Mouse (Mus musculus): ENCODE results near the gene Krt222.
"Not testable (repeated sequence)": the region's sequence is repeated elsewhere in the genome, so short reads cannot be mapped to it uniquely, and the experiment has no call there.

Gene Krt222

GRCm38 (mm10) chr11:99243820-99244374 lies at the start of gene Krt222:
Gene Krt222 (minus strand): TSS chr11:99244085.
- no peak for DNase-seq (ENCODE audit: low spot score in 2 of 2)

DNA sequence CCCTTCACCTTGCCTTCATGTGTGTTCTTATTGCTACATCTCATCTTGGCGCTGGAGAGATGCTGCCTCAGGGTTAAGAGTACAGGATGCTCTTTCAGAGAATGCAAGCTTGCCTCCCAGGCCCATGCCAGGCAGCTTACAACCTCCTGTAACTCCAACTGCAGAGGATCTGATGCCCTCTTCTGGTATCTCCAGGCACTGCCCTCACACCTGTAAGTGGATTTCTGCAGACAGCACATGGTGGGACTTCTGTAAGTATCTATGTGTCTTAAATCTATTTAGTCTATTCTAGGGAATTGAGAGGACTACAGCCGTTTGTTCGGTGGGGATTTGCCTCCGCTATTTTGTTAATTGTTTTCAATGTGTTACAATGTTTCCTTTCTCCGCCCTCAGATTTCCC lies 49.0 kb upstream of the Krt222 start:
- peak; percentile 18 to 43 for DNase-seq (ENCODE audit: low spot score in 2 of 2)

DNA sequence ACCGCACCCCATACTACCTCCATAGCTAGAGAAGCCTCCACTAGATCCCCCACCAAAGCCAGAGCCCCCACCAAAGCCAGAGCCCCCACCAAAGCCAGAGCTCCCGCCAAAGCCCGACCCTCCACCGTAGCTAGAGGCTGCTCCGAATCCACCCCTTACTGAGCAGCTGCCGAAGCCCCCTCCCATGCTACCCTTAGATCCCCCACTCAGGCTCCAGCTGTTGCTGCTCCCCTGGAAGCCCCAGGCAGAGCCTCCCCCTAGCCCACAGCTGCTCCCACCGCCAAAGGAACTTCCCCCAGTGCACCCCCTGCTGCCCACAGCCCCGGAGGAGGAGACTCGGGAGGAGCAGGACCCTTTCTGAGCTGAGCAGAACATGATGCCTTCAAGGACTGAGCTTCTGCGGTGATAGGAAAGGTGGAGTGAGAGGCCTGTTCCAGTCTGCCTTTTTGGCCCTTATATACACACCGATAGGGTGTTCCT lies 41.0 kb upstream of the Krt222 start, which contains the start of gene Krt24:
Gene Krt24 (minus strand): TSS at position 430 of the 480 bp plus-strand sequence.
- no peak for DNase-seq (ENCODE audit: low spot score in 2 of 2)

- no peak for DNase-seq (ENCODE audit: low spot score in 2 of 2)
Observed at GRCm38 (mm10) chr11:99284011-99284410, 40.1 kb upstream of the Krt222 start.

DNA sequence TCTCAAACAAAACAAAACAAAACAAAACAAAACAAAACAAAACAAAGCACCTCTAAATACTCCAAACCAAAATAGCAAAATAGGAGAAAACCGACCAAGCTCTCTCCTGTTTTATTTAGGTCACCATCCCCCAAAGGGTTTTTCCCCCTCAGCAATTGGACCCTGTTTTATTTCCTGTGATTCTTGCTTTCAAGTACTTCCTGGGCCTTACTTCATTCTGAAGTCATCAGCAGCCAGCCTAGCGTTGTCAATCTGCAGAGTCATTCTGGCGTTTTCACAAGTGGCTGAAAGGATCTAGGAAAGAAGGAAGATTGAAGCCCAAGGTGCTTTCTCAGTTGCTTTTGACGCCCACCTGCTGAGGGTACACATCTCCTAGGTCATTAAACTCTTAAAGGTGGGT lies 39.4 kb upstream of the Krt222 start:
- DNase-seq (ENCODE audit: low spot score in 2 of 2): no peak

DNA sequence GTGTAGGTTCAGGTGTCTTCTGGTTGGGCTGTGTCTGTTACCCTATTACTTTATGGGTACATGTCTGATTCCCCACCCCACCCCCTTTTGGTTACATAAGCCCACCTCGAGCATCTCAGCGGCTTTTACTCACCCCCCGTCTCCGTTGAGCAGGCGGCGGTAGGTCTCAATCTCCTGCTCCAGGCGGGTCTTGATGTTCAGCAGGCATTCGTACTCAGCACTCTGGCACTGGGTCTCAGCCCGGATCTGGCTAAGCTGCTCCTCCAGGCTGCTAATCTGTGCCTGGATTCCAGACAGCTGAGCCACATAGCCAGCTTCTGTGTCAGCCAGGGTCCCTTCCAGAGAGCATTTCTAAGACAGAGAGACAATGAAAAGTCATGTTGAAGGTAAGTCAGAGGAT lies 37.2 kb upstream of the Krt222 start:
- DNase-seq (ENCODE audit: low spot score in 2 of 2): no peak

- no peak for DNase-seq (ENCODE audit: low spot score in 2 of 2)
Observed at GRCm38 (mm10) chr11:99279986-99280385, 36.1 kb upstream of the Krt222 start.

DNA sequence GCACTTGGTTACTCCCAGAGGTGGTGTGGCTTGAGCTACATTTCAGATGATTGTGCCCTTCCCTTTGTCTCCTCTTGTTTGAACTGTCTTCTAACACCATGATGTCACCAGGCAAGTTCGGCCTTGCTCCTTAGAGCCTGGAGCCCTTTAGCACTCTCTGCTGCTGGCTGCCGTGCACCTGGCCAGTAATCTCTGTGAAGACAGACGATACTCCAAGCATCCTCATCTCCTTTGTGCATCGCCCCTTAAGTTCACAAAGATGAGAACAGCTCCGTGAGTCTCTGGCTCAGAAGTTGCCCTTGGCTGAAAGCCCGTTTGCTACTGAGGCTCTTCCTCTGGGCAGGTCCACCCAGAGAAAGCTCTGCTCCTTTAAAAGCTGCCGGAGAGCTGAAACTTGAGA lies 32.9 kb upstream of the Krt222 start:
- no peak for DNase-seq (ENCODE audit: low spot score in 2 of 2)

GRCm38 (mm10) chr11:99275624-99276023 lies 31.7 kb upstream of the Krt222 start:
- DNase-seq (ENCODE audit: low spot score in 2 of 2): no peak

DNA sequence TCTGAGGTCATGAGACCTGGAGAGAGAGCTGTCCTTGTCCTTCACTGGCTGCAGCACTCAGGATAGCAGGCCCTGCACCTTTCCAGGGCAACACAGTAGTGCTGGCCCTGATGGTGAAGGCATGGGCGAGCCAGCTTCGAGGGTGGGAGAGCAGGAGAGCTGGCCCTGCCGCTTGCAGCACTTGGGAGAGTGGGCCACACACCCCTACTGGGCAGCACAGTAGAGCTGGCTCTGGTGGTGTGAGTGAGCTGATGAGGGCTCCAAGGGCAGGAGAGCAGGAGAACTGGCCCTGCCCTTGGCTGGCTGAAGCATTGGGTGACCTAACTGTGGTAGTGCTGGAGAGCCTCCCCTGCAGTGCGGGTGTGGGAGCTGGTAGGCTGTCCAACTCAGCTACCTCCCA lies 28.8 kb upstream of the Krt222 start:
- DNase-seq (ENCODE audit: low spot score in 2 of 2): no peak

- DNase-seq (ENCODE audit: low spot score in 2 of 2): no peak
Observed at GRCm38 (mm10) chr11:99269192-99269591, 25.3 kb upstream of the Krt222 start.

- no peak for DNase-seq (ENCODE audit: low spot score in 2 of 2)
Observed at GRCm38 (mm10) chr11:99265796-99266195, 21.9 kb upstream of the Krt222 start.

DNA sequence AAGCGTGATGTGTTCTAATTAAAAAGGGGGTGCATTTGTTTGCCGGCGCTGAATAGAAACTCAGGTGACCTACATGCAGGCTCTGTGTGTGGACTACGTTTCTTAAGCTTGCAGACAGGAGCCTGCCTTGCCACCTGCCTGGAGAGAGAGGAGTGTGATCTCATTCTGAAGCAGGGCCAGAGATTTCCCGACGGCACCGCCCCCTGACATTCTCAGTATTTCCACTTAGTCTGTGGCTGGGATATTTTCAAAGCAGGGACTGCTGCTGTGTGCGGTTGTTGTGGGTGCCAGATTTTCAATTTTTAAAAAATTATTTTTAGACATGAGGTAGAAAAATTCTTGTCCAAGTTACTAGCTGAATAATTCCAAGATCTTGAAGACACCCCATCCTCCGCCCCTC lies 21.3 kb upstream of the Krt222 start:
- no peak for DNase-seq (ENCODE audit: low spot score in 2 of 2)

GRCm38 (mm10) chr11:99256213-99256612 lies 12.3 kb upstream of the Krt222 start:
- DNase-seq (ENCODE audit: low spot score in 2 of 2): no peak

DNA sequence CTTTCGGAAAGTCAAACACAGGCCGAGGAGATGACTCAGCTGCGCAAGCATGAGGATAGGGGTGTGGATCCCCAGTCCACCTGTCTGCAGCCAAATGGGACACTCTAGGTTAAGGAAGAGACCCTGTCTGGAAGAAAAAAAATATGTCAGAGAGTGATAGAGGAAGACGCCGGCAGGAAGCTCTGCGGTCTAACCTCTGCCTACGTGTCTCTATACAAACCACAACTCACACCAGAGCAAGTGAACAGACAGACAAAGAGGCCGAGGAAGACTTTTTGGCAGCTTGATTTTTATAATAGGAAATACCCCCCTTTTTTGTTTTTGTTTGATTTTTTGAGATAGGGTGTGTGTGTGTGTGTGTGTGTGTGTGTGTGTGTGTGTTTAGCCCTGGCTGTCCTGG lies 11.4 kb upstream of the Krt222 start:
- DNase-seq (ENCODE audit: low spot score in 2 of 2): no peak

- DNase-seq (ENCODE audit: low spot score in 2 of 2): no peak
Observed at GRCm38 (mm10) chr11:99253893-99254292, 10.0 kb upstream of the Krt222 start.

GRCm38 (mm10) chr11:99252671-99253070 lies 8.8 kb upstream of the Krt222 start:
- no peak for DNase-seq (ENCODE audit: low spot score in 2 of 2)

GRCm38 (mm10) chr11:99250666-99251065 lies 6.8 kb upstream of the Krt222 start:
- no peak for DNase-seq (ENCODE audit: low spot score in 2 of 2)

GRCm38 (mm10) chr11:99250241-99250640 lies 6.4 kb upstream of the Krt222 start:
- no peak for DNase-seq (ENCODE audit: low spot score in 2 of 2)

DNA sequence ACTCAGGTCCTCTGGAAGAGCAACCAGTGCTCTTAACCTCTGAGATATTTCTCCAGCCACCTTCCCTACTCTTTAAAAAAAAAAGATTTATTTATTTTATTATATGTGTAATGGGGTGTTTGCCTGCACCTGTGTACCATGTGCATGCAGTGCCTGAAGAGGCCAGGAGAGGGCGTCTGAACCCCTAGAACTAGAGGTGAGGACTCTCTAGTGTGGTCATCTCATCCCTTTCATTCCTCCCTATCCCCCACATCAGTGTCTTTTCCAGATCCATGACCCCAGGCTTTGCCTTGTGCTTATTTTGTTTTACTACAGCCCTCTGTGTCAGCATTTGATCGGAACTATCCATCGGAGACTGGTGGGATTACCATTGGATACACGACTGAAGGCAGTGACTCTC lies 5.2 kb upstream of the Krt222 start:
- peak in 1 of 2 experiments; percentile 19 for DNase-seq (ENCODE audit: low spot score in 2 of 2)

- no peak for DNase-seq (ENCODE audit: low spot score in 2 of 2)
Observed at GRCm38 (mm10) chr11:99247916-99248315, 4.0 kb upstream of the Krt222 start.

- DNase-seq (ENCODE audit: low spot score in 2 of 2): not testable (repeated sequence)
Observed at GRCm38 (mm10) chr11:99244519-99244918, 634 bp upstream of the Krt222 start.

DNA sequence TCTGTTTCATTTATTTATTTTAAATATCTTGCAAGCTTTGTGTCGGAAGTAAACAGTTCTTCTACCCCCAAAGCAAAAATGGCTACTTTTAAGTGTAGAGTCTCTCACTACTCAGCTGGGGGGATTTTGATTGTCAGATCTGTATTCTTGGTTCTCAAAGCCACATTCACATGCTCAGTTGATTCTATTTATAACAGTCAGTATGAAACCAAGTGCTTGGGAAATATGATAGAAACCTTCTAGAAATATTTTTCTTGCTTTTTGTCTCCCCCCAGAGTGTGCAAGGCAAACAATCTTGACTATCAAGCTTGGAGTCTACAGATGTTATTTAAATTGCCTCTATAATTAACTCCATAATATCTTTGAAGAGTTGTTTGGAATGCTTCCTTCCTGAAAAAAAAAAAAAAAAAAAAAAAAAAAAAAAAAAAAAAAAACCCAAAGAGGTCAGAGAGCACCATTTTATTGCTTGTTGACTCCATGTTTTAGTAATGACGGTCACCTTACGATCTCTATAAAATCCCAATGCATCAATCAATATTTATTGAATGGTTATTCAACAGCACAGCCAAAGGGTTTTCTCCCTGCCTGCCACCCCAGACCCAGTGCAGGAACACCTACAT lies 575 bp downstream of the Krt222 start:
- no peak for DNase-seq (ENCODE audit: low spot score in 2 of 2)

DNA sequence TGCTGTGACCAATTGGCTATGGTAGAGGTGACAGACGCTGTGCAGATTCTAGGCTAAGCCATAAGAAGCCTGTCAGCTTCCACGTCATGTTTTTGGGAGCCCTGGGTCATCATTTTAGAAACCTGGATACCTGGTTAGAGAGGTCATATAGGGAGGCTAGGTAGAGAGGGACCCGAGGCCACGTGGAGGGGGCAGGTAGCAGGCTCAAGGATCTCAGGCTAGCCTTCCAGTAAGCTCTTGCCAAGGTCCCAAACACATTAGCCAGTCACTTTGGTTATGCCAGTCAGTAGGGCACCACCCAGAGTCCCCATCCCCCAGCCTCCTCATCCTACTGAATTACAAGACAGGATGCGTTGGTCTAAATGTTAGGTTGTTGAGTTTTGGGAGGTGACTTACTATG lies 1.8 kb downstream of the Krt222 start:
- DNase-seq (ENCODE audit: low spot score in 2 of 2): no peak
